Mouse (Mus musculus) ES-E14 (cell line): ENCODE results near the gene Selenon.

Source experiments
- CHD2 ChIP-seq: IDR thresholded peaks from 2 replicates; pipeline ENCODE4 v1.6.1; 2014; ENCODE audit warnings: mild to moderate bottlenecking, low read depth, low read length, inconsistent platforms
- MAFK ChIP-seq: IDR thresholded peaks from 2 replicates; pipeline ENCODE4 v1.6.1; 2014; ENCODE audit warnings: mild to moderate bottlenecking, low read depth, low read length, inconsistent platforms; ENCODE audit not compliant: insufficient read depth
- ZC3H11A ChIP-seq: IDR thresholded peaks from 2 replicates; pipeline ENCODE4 v1.6.1; 2012; ENCODE audit warnings: low read depth, mild to moderate bottlenecking, inconsistent platforms, low read length, borderline replicate concordance

- TF ChIP-seq MAFK = no peak
- no peak for TF ChIP-seq ZC3H11A
- no peak for TF ChIP-seq CHD2
Observed at GRCm38 (mm10) chr4:134586126-134586525, 34.2 kb upstream of the Selenon start.
